Mouse (Mus musculus): ENCODE data around the gene Smco2.

DNA sequence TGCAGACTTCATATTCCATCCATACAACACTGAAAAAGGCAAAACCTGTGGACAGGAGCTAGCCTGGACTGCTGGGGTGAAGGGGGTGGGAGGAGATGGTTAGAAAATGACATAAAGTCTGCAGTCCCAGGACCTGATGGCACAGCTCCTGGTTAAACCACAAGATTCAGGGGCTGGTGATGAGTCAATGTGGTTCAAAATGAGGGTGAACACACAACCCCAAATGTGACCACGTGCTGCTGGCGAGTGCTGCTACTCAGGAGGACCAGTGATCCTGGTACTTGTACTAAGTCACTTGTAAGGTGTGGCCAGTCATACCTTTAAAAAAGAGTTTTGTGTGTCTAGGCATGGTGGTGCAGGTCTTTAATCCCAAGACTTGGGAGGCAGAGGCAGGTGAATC is 13.2 kb downstream of the Smco2 start:
- TF ChIP-seq CTCF (IDR thresholded peaks at IDR 0.05; ENCODE audit: borderline replicate concordance, control insufficient read depth, extremely low read depth, insufficient read depth, low read length, poor library complexity) (no peak), POLR2A (IDR thresholded peaks at IDR 0.05; ENCODE audit: control insufficient read depth, extremely low read depth, insufficient read depth, low read length, poor library complexity) (no peak)

All from thymus, adult 2 months (tissue).